Mouse (Mus musculus) layer of hippocampus, adult 18-20 months (tissue): ENCODE results near the gene Ankrd22. TPM values are rescaled to one million over a fixed set of nuclear protein-coding genes. Genes with fewer than 3 reads are reported as not detected.

Experiments
- DNase-seq, 2 experiments: peaks; one replicate each; pipeline ENCODE4 v3.0.0; 2022; ENCODE audit warnings: low spot score in 2 of 2
- total RNA-seq, 2 experiments: library from RNA; stranded (reverse); gene quantifications; 2 replicates each; pipeline ENCODE4 v1.2.3; 2021

Gene Ankrd22
- total RNA-seq, 2 experiments from 2014 or later = not detected

GRCm38 (mm10) chr19:34181234-34181633 lies 15.4 kb upstream of the Ankrd22 start:
- DNase-seq = no peak

- no peak for DNase-seq
Measured at GRCm38 (mm10) chr19:34180316-34180715, 14.5 kb upstream of the Ankrd22 start.

- DNase-seq = no peak
Measured at GRCm38 (mm10) chr19:34179136-34179535, 13.3 kb upstream of the Ankrd22 start.

GRCm38 (mm10) chr19:34174004-34174403 lies 8.2 kb upstream of the Ankrd22 start:
- no peak for DNase-seq

- DNase-seq = no peak
Measured at GRCm38 (mm10) chr19:34171167-34171566, 5.3 kb upstream of the Ankrd22 start.

- no peak for DNase-seq
Measured at GRCm38 (mm10) chr19:34169121-34169520, 3.3 kb upstream of the Ankrd22 start.

- DNase-seq = no peak
Measured at GRCm38 (mm10) chr19:34167896-34168661, 2.2 kb upstream of the Ankrd22 start.

- no peak for DNase-seq
Measured at GRCm38 (mm10) chr19:34166386-34166785, 533 bp upstream of the Ankrd22 start.

GRCm38 (mm10) chr19:34162693-34163092 lies 3.2 kb downstream of the Ankrd22 start:
- no peak for DNase-seq

GRCm38 (mm10) chr19:34153263-34154144 lies 12.3 kb downstream of the Ankrd22 start:
- DNase-seq = peak in 1 of 2 experiments; percentile 9

- peak in 1 of 2 experiments; percentile 28 for DNase-seq
Measured at GRCm38 (mm10) chr19:34151909-34152308, 13.9 kb downstream of the Ankrd22 start.

- no peak for DNase-seq
Measured at GRCm38 (mm10) chr19:34148421-34148820, 17.4 kb downstream of the Ankrd22 start.

- DNase-seq = no peak
Measured at GRCm38 (mm10) chr19:34139431-34140046, 26.3 kb downstream of the Ankrd22 start.

- DNase-seq = no peak
Measured at GRCm38 (mm10) chr19:34138720-34139430, 27.0 kb downstream of the Ankrd22 start.

- DNase-seq = no peak
Measured at GRCm38 (mm10) chr19:34120107-34120731, 45.6 kb downstream of the Ankrd22 start.

- no peak for DNase-seq
Measured at GRCm38 (mm10) chr19:34119653-34120052, 46.2 kb downstream of the Ankrd22 start.

- no peak for DNase-seq
Measured at GRCm38 (mm10) chr19:34119102-34119501, 46.8 kb downstream of the Ankrd22 start.

- no peak for DNase-seq
Measured at GRCm38 (mm10) chr19:34104841-34105240, 61.0 kb downstream of the Ankrd22 start.

GRCm38 (mm10) chr19:34101888-34102287 lies 64.0 kb downstream of the Ankrd22 start:
- DNase-seq = no peak

GRCm38 (mm10) chr19:34100633-34101032 lies 65.2 kb downstream of the Ankrd22 start, which contains the start of gene Lipm:
TSS of gene Lipm (plus strand) at chr19:34100933.
- DNase-seq = no peak
